Mouse (Mus musculus) heart, adult 2 months (tissue): ENCODE results near the gene Ssbp4.

Experiments
- CTCF ChIP-seq: fragments of 200-600 bp; IDR thresholded peaks from 2 replicates; pipeline ENCODE4 v1.8.1; 2022; ENCODE audit warnings: antibody characterized with exemption, mild to moderate bottlenecking, moderate library complexity
- EP300 ChIP-seq: fragments of 200-500 bp; IDR thresholded peaks from 2 replicates; pipeline ENCODE4 v1.6.1; 2011; ENCODE audit warnings: low read depth, low read length, control low read depth; ENCODE audit not compliant: insufficient read depth
- POLR2A ChIP-seq: fragments of 200-500 bp; IDR thresholded peaks from 2 replicates; pipeline ENCODE4 v1.6.1; 2011; ENCODE audit warnings: mild to moderate bottlenecking, low read depth, low read length, control low read depth; ENCODE audit not compliant: insufficient read depth

DNA sequence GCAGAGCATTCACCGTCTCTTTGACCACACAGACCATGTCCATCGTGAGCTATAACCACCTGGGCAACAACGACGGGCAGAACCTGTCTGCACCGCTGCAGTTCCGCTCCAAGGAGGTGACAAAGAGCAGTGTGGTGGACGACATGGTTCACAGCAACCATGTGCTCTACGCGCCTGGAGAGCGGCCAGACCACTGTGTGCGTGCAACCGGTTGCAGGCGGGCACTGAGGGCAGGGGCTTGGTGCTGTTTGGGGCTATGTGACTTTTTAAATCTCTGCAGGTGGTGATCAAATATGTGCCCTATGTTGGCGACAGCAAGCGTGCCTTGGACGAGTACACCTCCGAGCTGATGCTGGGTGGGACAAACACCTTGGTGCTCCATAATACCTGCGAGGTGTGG, 12.5 kb downstream of the Ssbp4 start:
- TF ChIP-seq POLR2A = no peak
- no peak for TF ChIP-seq CTCF
- TF ChIP-seq EP300 = no peak
